Mouse (Mus musculus) ES-E14 (cell line): ENCODE measurements around the gene Grk6. TPM values are rescaled to one million over a fixed set of nuclear protein-coding genes. Genes with fewer than 3 reads are reported as not detected.

Source experiments
- DNase-seq: peaks from one replicate; pipeline ENCODE4 v3.0.0-alpha.2; 2013; ENCODE audit warnings: low read depth, low spot score
- H3K27ac ChIP-seq: 2 replicates; pipeline ENCODE4 v1.5.1; 2012; ENCODE audit warnings: low read depth, mild to moderate bottlenecking, low read length, moderate library complexity, mixed read lengths; ENCODE audit not compliant: poor library complexity, insufficient read depth, severe bottlenecking
- H3K36me3 ChIP-seq: 2 replicates; pipeline ENCODE4 v1.6.1; 2012; ENCODE audit warnings: mild to moderate bottlenecking, low read length, moderate library complexity, mixed read lengths; ENCODE audit not compliant: control insufficient read depth, poor library complexity, insufficient read depth, severe bottlenecking
- H3K4me1 ChIP-seq, 2 experiments: fragments of 150-350 bp in 1 of 2; sonication (generic) in 1 of 2; 2 replicates each; pipeline ENCODE4 v1.6.1; 2012; ENCODE audit warnings: low read length in 2 of 2, mild to moderate bottlenecking in 1 of 2, mixed read lengths in 1 of 2; ENCODE audit not compliant: control insufficient read depth in 2 of 2, insufficient read depth in 2 of 2, poor library complexity in 1 of 2
- H3K4me3 ChIP-seq, 2 experiments: fragments of 150-350 bp in 1 of 2; sonication (generic) in 1 of 2; 2 replicates each; pipeline ENCODE4 v1.5.1; 2012; ENCODE audit warnings: low read length in 2 of 2, low read depth in 1 of 2, mild to moderate bottlenecking in 1 of 2, mixed read lengths in 1 of 2; ENCODE audit not compliant: insufficient read depth in 1 of 2, poor library complexity in 1 of 2, severe bottlenecking in 1 of 2
- H3K9ac ChIP-seq: 2 replicates; pipeline ENCODE4 v1.6.1; 2012; ENCODE audit warnings: low read depth, mild to moderate bottlenecking, low read length, mixed read lengths; ENCODE audit not compliant: poor library complexity, insufficient read depth, severe bottlenecking
- H3K9me3 ChIP-seq: fragments of 150-350 bp; sonication (generic); 2 replicates; pipeline ENCODE4 v1.6.1; 2012; ENCODE audit warnings: low read depth, mild to moderate bottlenecking, low read length; ENCODE audit not compliant: control insufficient read depth, insufficient read depth
- CHD2 ChIP-seq: IDR thresholded peaks from 2 replicates; pipeline ENCODE4 v1.6.1; 2014; ENCODE audit warnings: mild to moderate bottlenecking, low read depth, low read length, inconsistent platforms
- HCFC1 ChIP-seq: IDR thresholded peaks from 2 replicates; pipeline ENCODE4 v1.6.1; 2012; ENCODE audit warnings: low read length, inconsistent platforms, borderline replicate concordance; ENCODE audit not compliant: insufficient read depth
- MAFK ChIP-seq: IDR thresholded peaks from 2 replicates; pipeline ENCODE4 v1.6.1; 2014; ENCODE audit warnings: mild to moderate bottlenecking, low read depth, low read length, inconsistent platforms; ENCODE audit not compliant: insufficient read depth
- ZC3H11A ChIP-seq: IDR thresholded peaks from 2 replicates; pipeline ENCODE4 v1.6.1; 2012; ENCODE audit warnings: low read depth, mild to moderate bottlenecking, inconsistent platforms, low read length, borderline replicate concordance
- ZNF384 ChIP-seq: IDR thresholded peaks from 2 replicates; pipeline ENCODE4 v1.6.1; 2012; ENCODE audit warnings: low read depth, low read length, inconsistent platforms
- in situ Hi-C, 2 experiments: fragments of 600-800 bp; cut with MboI; formaldehyde crosslinking; loops; one replicate each; pipeline ENCODE4 v1.15.1; 2025; ENCODE audit warnings: low sequenced_read_pairs in 2 of 2, inconsistent platforms in 1 of 2; ENCODE audit not compliant: unreplicated experiment in 2 of 2
- total RNA-seq: library from RNA; depleted of rRNA; stranded (reverse); fragments of 300-350 nt; gene quantifications from 2 replicates; pipeline ENCODE4 v1.2.3, GENCODE M21; 2012

The Grk6 gene
- total RNA-seq, 1 experiment: 74.7 TPM

DNA sequence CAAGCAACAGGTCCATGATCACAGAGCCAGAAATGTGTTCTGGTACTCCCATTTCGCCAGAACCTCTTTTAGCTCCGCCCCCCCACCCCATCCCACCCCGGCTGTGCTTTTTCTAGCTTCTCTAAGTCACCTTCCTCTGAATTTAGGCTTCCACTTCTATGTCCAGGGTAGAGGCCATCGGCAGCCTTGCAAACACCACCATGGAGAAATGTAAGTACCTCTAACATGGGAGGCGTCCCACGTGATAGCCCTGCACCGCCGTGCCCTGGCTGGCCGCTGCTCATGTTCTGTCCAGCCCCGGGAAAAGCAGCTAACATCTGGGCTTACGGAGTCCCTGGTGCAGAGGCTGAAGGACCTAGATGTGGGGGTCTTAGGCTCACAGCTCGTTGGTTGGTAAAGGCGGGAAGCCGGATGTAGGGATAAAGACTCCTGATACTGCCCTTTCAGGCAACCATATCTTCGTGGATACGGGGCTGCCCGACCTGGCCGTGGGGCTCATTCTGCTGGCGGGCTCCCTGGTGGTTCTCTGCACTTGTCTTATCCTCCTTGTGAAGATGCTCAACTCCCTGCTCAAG lies 36.2 kb upstream of the Grk6 start:
- TF ChIP-seq MAFK (no peak), ZNF384 (no peak), ZC3H11A (no peak), HCFC1 (no peak), CHD2 (no peak)
- H3K4me3 ChIP-seq: no peak overlapping the region
- no peaks in the 10 kb centered on the region for H3K36me3 ChIP-seq
- H3K9ac ChIP-seq: no peak overlapping the region
- no peaks in the 10 kb centered on the region for H3K4me1 ChIP-seq
- H3K27ac ChIP-seq: no peak overlapping the region
- in situ Hi-C loops: no loop called here
- no peak for DNase-seq
- H3K9me3 ChIP-seq: no peaks in the 10 kb centered on the region

DNA sequence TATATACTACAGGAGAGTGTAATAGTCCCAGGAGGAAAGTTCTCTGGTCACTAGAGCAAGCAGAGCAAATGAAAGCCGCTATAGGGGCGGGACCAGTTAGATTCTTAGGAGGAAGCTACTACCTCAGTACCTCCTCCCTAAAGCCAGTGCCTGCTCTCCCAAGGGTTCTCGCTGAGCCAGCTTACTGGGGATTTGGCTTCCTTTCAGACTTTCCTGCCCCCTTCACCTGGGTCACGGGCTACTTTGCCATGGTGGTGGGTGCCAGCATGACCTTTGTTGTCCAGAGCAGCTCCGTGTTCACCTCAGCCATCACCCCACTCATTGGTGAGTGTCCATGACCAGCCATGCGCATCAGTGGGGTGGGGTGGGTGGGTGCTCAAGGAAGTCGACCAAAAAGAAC lies 33.0 kb upstream of the Grk6 start:
- in situ Hi-C loops: loop anchor here in 1 of 2 experiments (5.0 kb wide), 1 partner anchor 55 kb away; no protein-coding TSS in a partner anchor
- no peak for DNase-seq
- Histone ChIP-seq H3K9me3 (no peaks in the 10 kb centered on the region), H3K27ac (no peak overlapping the region), H3K4me3 (no peak overlapping the region), H3K4me1 (no peaks in the 10 kb centered on the region), H3K36me3 (no peaks in the 10 kb centered on the region), H3K9ac (no peak overlapping the region)
- TF ChIP-seq ZNF384: no peak
- TF ChIP-seq ZC3H11A: no peak
- TF ChIP-seq HCFC1: no peak
- no peak for TF ChIP-seq MAFK
- TF ChIP-seq CHD2: no peak

DNA sequence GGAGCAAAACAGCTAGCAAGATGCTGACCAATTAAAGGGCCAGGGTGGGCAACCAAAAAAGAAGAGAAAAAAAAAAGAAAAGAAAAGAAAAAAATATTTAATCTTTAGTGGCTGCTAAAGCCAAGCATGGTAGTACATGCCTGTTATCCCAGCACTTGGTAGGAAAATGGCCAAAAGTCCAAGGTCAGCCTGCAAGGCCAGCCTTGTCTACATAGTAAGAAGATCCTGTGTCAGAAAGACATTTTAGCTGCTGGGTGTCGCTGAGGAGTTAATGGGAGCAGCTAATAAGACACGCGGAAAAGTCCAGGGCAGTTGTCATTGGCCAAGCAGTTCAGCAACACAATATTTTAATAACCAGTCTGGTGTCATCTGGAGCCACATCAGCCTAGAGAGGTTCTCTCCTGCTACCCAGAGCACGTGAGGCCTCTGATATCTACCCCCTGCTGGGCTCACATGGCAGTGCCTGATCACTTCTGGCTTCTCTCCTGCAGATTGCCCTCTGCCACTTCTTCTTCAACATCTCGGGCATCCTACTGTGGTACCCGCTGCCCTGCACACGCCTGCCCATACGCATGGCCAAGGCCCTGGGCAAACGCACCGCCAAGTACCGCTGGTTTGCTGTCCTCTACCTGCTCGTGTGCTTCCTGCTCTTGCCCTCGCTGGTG lies 32.1 kb upstream of the Grk6 start:
- in situ Hi-C loops: loop anchor here in 1 of 2 experiments (5.0 kb wide), 1 partner anchor 55 kb away; no protein-coding TSS in a partner anchor
- no peak for TF ChIP-seq MAFK
- no peak for TF ChIP-seq HCFC1
- no peak for TF ChIP-seq ZC3H11A
- TF ChIP-seq ZNF384: no peak
- no peak for TF ChIP-seq CHD2
- no peaks in the 10 kb centered on the region for H3K36me3 ChIP-seq
- H3K9ac ChIP-seq: no peak overlapping the region
- H3K4me1 ChIP-seq: no peaks in the 10 kb centered on the region
- no peak for DNase-seq
- no peak overlapping the region for H3K27ac ChIP-seq
- no peaks in the 10 kb centered on the region for H3K9me3 ChIP-seq
- no peak overlapping the region for H3K4me3 ChIP-seq

DNA sequence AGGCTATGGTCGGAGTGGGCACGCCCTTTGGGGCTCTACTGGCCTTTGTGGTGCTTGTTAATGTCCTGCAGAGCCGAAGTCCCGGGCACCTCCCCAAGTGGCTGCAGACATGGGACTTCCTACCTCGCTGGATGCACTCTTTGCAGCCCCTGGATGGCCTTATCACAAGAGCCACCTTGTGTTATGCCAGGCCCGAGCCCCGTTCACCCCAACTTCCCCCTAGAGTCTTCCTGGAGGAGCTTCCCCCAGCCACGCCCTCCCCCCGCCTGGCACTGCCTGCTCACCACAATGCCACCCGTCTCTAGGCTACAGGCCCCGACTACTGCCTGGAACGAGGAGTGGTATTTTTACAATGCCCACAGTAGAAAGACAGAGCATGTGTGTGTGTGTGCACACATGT lies 31.5 kb upstream of the Grk6 start:
- H3K27ac ChIP-seq: no peak overlapping the region
- H3K4me1 ChIP-seq: peaks cover 0 to 2% of the 10 kb centered on the region in 2 experiments; a peak in 1 of 4 replicates
- in situ Hi-C loops: loop anchor here in 1 of 2 experiments (5.0 kb wide), 1 partner anchor 54 kb away; no protein-coding TSS in a partner anchor
- no peaks in the 10 kb centered on the region for H3K36me3 ChIP-seq
- H3K4me3 ChIP-seq: no peak overlapping the region
- no peak overlapping the region for H3K9ac ChIP-seq
- TF ChIP-seq MAFK: no peak
- no peak for DNase-seq
- no peaks in the 10 kb centered on the region for H3K9me3 ChIP-seq
